Mouse (Mus musculus): ENCODE results near the gene Gm13287. TPM values are rescaled to one million over a fixed set of nuclear protein-coding genes. Genes with fewer than 3 reads are reported as not detected.
"Not testable (repeated sequence)": the region's sequence is repeated elsewhere in the genome, so short reads cannot be mapped to it uniquely, and the experiment has no call there.

Gene Gm13287
- polyA plus RNA-seq, 1 experiment from 2014 or later: not detected

DNA sequence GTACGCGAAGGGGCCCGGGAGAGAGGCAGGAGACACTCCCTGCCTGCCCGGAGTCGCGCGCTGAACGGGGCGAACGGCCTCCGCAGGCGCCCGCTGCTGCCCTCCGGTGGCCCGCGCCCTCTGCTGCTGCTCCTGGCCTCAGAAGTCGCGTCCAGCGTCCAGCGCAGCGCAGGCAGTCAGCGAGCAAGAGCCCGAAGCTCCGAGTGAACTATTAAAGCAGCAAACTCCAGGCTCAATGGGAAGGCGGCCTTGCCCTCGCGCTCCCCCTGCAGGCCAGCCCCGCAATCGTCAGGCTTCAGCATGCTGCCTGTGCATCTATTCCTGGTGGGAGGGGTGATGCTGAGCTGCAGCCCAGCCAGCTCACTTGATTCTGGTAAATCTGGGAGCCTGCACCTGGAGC is 23.5 kb upstream of the Gm13287 start, which contains the start of gene Gm13272:
Gm13272 (plus strand) TSS at position 301 of the 400 bp plus-strand sequence.
- H3K9ac ChIP-seq; H3K4me3 ChIP-seq; H3K4me1 ChIP-seq; H3K27me3 ChIP-seq; H3K27ac ChIP-seq; H3K36me3 ChIP-seq; ATAC-seq (ENCODE audit: low FRiP score, low read depth); H3K9me3 ChIP-seq; H3K4me2 ChIP-seq (replicated peaks): not testable (repeated sequence)
- no CpG with 5 or more reads among the region's 29 CpGs for WGBS

DNA sequence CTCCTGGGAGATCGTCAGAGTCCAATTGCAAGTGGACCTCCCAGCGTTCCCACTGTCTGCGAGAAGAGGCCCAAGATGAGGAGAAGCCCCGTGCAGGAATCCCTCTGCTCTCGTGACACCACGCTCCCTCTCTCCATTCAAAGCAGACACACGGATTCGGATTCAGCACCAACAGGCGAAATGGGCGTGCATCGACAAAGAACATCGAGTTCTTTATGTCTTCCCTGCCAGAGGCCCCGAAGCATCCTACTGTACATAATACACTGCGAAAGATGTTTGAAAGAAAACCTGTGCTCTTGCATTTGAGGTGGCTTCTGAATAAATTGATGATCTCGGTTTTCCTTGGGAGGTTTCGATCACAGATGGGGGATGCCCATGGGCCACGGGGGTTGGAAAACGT is 22.7 kb upstream of the Gm13287 start:
- H3K4me3 ChIP-seq; H3K27me3 ChIP-seq; ATAC-seq (ENCODE audit: low FRiP score, low read depth); H3K27ac ChIP-seq; H3K36me3 ChIP-seq; H3K4me2 ChIP-seq (replicated peaks); H3K9ac ChIP-seq; H3K4me1 ChIP-seq; H3K9me3 ChIP-seq: not testable (repeated sequence)
- WGBS: 59% methylated on average over 11 of the region's 18 CpGs

DNA sequence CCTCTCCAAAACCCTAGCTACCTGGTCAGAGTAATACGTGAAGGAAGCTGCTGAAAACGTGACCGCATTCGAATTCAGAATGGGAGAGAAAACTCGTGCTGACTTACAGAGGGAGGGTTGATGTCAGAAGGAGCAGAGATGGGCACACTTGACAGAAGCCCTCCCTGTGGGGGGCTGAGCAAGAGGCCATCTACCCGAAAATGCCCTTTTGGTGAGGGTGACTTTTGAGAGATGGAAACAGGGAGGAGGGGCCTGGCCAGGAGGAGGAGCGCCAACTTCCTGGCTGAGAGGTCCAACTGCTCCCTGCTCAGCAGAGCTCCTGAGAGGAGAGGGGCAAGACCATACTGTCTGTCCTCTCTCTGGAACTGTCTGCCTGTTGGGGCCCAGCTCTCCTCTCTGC is 21.2 kb upstream of the Gm13287 start, which contains the start of gene Ifnz:
Ifnz (plus strand) TSS at position 301 of the 400 bp plus-strand sequence.
- not testable (repeated sequence) for ATAC-seq (ENCODE audit: low FRiP score, low read depth); H3K27me3 ChIP-seq; H3K9ac ChIP-seq; H3K27ac ChIP-seq; H3K36me3 ChIP-seq; H3K9me3 ChIP-seq; H3K4me1 ChIP-seq
- 23% methylated on average over 5 of the region's 7 CpGs for WGBS
- peak within 1 kb of the TSS; percentile 30 for H3K4me3 ChIP-seq
- peak within 1 kb of the TSS; percentile 51 for H3K4me2 ChIP-seq (replicated peaks)

DNA sequence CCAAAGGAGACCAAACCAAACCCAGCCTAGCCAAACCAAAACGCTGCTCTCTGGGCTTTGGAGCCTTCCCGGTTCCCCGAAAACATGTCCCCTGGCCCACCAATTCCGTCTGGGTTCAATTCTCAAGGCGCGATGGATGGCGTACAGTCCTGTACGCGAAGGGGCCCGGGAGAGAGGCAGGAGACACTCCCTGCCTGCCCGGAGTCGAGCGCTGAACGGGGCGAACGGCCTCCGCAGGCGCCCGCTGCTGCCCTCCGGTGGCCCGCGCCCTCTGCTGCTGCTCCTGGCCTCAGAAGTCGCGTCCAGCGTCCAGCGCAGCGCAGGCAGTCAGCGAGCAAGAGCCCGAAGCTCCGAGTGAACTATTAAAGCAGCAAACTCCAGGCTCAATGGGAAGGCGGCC is 20.7 kb upstream of the Gm13287 start:
- H3K27ac ChIP-seq; ATAC-seq (ENCODE audit: low FRiP score, low read depth); H3K27me3 ChIP-seq; H3K4me1 ChIP-seq; H3K9me3 ChIP-seq; H3K9ac ChIP-seq; H3K36me3 ChIP-seq: not testable (repeated sequence)
- WGBS: 0% methylated on average over 13 of the region's 31 CpGs
- H3K4me3 ChIP-seq: peak overlapping the region; percentile 30
- peak overlapping the region; percentile 51 for H3K4me2 ChIP-seq (replicated peaks)

- H3K9me3 ChIP-seq; H3K4me2 ChIP-seq (replicated peaks); H3K9ac ChIP-seq; ATAC-seq (ENCODE audit: low FRiP score, low read depth); H3K27ac ChIP-seq; H3K27me3 ChIP-seq; H3K4me1 ChIP-seq; H3K36me3 ChIP-seq; H3K4me3 ChIP-seq: not testable (repeated sequence)
- WGBS: no CpG with 5 or more reads among the region's 27 CpGs
Measured at GRCm38 (mm10) chr4:88785409-88785808, 17.6 kb upstream of the Gm13287 start, which contains the start of gene Gm13276. TSS of gene Gm13276 (plus strand) at chr4:88785709.

- H3K4me1 ChIP-seq; H3K4me2 ChIP-seq (replicated peaks); H3K27me3 ChIP-seq; ATAC-seq (ENCODE audit: low FRiP score, low read depth); H3K27ac ChIP-seq; H3K4me3 ChIP-seq; H3K36me3 ChIP-seq; H3K9me3 ChIP-seq; H3K9ac ChIP-seq: not testable (repeated sequence)
- WGBS: 0% methylated on average over 4 of the region's 28 CpGs
Measured at GRCm38 (mm10) chr4:88788402-88788801, 14.7 kb upstream of the Gm13287 start, which contains the start of gene Gm13277. TSS of gene Gm13277 (plus strand) at chr4:88788632.

DNA sequence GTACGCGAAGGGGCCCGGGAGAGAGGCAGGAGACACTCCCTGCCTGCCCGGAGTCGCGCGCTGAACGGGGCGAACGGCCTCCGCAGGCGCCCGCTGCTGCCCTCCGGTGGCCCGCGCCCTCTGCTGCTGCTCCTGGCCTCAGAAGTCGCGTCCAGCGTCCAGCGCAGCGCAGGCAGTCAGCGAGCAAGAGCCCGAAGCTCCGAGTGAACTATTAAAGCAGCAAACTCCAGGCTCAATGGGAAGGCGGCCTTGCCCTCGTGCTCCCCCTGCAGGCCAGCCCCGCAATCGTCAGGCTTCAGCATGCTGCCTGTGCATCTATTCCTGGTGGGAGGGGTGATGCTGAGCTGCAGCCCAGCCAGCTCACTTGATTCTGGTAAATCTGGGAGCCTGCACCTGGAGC is 11.8 kb upstream of the Gm13287 start, which contains the start of gene Gm13278:
Gm13278 (plus strand) TSS at position 301 of the 400 bp plus-strand sequence.
- WGBS: no CpG with 5 or more reads among the region's 28 CpGs

GRCm38 (mm10) chr4:88793936-88794675 is 8.9 kb upstream of the Gm13287 start, which contains the start of gene Gm13275:
TSS of gene Gm13275 (plus strand) at chr4:88794487.
- not testable (repeated sequence) for H3K4me3 ChIP-seq; H3K9ac ChIP-seq; H3K4me1 ChIP-seq; H3K27me3 ChIP-seq; H3K36me3 ChIP-seq; ATAC-seq (ENCODE audit: low FRiP score, low read depth); H3K4me2 ChIP-seq (replicated peaks); H3K27ac ChIP-seq; H3K9me3 ChIP-seq
- 0% methylated on average over 14 of the region's 52 CpGs for WGBS

More for the DNA sequence above, 11.8 kb upstream of the Gm13287 start, which contains the start of gene Gm13278:
- H3K4me2 ChIP-seq (replicated peaks); H3K4me1 ChIP-seq; H3K27me3 ChIP-seq; H3K27ac ChIP-seq; ATAC-seq (ENCODE audit: low FRiP score, low read depth); H3K9ac ChIP-seq; H3K36me3 ChIP-seq; H3K9me3 ChIP-seq; H3K4me3 ChIP-seq: not testable (repeated sequence)

DNA sequence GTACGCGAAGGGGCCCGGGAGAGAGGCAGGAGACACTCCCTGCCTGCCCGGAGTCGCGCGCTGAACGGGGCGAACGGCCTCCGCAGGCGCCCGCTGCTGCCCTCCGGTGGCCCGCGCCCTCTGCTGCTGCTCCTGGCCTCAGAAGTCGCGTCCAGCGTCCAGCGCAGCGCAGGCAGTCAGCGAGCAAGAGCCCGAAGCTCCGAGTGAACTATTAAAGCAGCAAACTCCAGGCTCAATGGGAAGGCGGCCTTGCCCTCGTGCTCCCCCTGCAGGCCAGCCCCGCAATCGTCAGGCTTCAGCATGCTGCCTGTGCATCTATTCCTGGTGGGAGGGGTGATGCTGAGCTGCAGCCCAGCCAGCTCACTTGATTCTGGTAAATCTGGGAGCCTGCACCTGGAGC is 6.0 kb upstream of the Gm13287 start, which contains the start of gene Gm13279:
Gm13279 (plus strand) TSS at position 301 of the 400 bp plus-strand sequence.
- not testable (repeated sequence) for H3K27ac ChIP-seq; H3K4me3 ChIP-seq; H3K4me1 ChIP-seq; H3K9ac ChIP-seq; H3K36me3 ChIP-seq; H3K9me3 ChIP-seq; H3K4me2 ChIP-seq (replicated peaks); H3K27me3 ChIP-seq; ATAC-seq (ENCODE audit: low FRiP score, low read depth)
- no CpG with 5 or more reads among the region's 28 CpGs for WGBS

DNA sequence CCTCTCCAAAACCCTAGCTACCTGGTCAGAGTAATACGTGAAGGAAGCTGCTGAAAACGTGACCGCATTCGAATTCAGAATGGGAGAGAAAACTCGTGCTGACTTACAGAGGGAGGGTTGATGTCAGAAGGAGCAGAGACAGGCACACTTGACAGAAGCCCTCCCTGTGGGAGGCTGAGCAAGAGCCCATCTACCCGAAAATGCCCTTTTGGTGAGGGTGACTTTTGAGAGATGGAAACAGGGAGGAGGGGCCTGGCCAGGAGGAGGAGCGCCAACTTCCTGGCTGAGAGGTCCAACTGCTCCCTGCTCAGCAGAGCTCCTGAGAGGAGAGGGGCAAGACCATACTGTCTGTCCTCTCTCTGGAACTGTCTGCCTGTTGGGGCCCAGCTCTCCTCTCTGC is 3.7 kb upstream of the Gm13287 start, which contains the start of gene Gm13285:
Gm13285 (plus strand) TSS at position 301 of the 400 bp plus-strand sequence.
- H3K27ac ChIP-seq; H3K9me3 ChIP-seq; ATAC-seq (ENCODE audit: low FRiP score, low read depth); H3K27me3 ChIP-seq; H3K4me1 ChIP-seq; H3K9ac ChIP-seq; H3K36me3 ChIP-seq; H3K4me2 ChIP-seq (replicated peaks); H3K4me3 ChIP-seq: not testable (repeated sequence)
- WGBS: 21% methylated on average over 6 of the region's 7 CpGs

DNA sequence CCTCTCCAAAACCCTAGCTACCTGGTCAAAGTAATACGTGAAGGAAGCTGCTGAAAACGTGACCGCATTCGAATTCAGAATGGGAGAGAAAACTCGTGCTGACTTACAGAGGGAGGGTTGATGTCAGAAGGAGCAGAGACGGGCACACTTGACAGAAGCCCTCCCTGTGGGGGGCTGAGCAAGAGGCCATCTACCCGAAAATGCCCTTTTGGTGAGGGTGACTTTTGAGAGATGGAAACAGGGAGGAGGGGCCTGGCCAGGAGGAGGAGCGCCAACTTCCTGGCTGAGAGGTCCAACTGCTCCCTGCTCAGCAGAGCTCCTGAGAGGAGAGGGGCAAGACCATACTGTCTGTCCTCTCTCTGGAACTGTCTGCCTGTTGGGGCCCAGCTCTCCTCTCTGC is 2.2 kb downstream of the Gm13287 start, which contains the start of gene Gm13288:
Gm13288 (plus strand) TSS at position 301 of the 400 bp plus-strand sequence.
- Histone ChIP-seq H3K4me3 (peak within 1 kb of the TSS; percentile 28), H3K4me2 (replicated peaks) (peak within 1 kb of the TSS; percentile 46; the same call in 1 of the 2 replicates)
- not testable (repeated sequence) for H3K36me3 ChIP-seq; H3K9me3 ChIP-seq; H3K27ac ChIP-seq; H3K27me3 ChIP-seq; ATAC-seq (ENCODE audit: low FRiP score, low read depth); H3K9ac ChIP-seq; H3K4me1 ChIP-seq
- WGBS: no CpG with 5 or more reads among the region's 8 CpGs

DNA sequence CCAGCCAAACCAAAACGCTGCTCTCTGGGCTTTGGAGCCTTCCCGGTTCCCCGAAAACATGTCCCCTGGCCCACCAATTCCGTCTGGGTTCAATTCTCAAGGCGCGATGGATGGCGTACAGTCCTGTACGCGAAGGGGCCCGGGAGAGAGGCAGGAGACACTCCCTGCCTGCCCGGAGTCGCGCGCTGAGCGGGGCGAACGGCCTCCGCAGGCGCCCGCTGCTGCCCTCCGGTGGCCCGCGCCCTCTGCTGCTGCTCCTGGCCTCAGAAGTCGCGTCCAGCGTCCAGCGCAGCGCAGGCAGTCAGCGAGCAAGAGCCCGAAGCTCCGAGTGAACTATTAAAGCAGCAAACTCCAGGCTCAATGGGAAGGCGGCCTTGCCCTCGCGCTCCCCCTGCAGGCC is 2.7 kb downstream of the Gm13287 start:
- H3K27me3 ChIP-seq; H3K4me1 ChIP-seq; H3K36me3 ChIP-seq; H3K9ac ChIP-seq; ATAC-seq (ENCODE audit: low FRiP score, low read depth); H3K9me3 ChIP-seq; H3K27ac ChIP-seq: not testable (repeated sequence)
- WGBS: 0% methylated on average over 13 of the region's 34 CpGs
- peak overlapping the region; percentile 46; the same call in 1 of the 2 replicates for H3K4me2 ChIP-seq (replicated peaks)
- H3K4me3 ChIP-seq: peak overlapping the region; percentile 28

Data from limb, embryonic 13.5 days (tissue).